Mouse (Mus musculus) cerebellum, postnatal 36 days (tissue): Measurements from ENCODE around the gene Gapdh.

Experiments
- DNase-seq, 2 experiments: peaks; one replicate each; pipeline ENCODE4 v3.0.0; 2021 to 2022; ENCODE audit warnings: mixed read lengths in 2 of 2

Gapdh gene

DNA sequence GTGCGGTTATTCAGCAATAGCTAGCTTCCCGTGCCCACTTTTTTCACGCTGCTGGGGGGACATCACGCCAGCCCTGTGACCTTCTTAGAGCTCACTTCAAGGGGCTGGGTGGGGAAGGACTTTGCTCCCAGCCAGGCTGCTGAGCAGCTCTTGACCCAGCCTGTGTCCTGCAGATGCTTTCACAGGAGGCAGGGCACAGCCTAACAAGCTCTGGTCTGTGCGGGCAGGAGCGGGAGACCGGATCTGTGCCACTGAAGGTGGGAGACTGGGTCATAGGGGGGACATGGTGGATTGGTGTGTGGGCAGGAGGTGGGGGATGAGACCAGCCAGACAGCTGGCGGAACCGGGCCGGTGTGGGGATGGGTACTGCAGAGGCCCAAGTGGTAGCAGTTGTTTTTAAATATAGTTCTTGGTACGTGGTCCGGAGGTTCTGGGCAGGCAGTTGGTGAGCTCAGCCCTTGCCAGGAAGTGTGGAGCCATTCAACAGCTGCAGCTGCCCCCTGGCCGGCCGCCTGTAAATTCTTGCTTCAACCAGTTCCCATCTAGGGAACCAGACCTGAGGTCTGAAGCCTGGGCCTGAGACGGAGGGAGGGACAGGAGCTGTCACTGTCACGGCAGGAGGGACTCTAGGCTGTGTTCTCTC is 17.2 kb downstream of the Gapdh start:
- DNase-seq, result peak; percentile 36 to 37

GRCm38 (mm10) chr6:125148251-125148925 is 17.9 kb downstream of the Gapdh start:
- DNase-seq, result peak; percentile 42 to 55

- peak in 1 of 2 experiments; percentile 24 for DNase-seq
Observed at GRCm38 (mm10) chr6:125147329-125147728, 18.9 kb downstream of the Gapdh start.

DNA sequence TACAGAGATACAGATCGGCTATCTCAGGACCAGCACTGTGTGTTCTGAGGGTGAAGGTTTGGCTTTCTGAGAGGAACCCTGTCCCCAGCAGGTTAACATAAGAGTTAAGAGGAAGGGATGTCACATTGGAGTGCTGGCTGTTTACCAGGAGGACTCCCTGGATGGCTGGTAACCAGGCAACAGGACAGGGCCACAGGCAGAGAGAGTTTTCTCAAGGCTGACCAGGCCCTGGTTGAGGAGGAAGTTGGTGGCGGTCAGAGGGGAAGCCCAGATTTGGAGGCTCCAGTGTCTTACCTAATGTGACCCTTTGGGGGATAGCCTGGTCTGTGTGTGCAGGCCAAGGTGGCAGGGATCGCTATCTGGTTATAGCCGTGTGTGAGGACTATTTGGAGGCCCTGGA is 19.5 kb downstream of the Gapdh start:
- peak; percentile 39 to 42 for DNase-seq

DNA sequence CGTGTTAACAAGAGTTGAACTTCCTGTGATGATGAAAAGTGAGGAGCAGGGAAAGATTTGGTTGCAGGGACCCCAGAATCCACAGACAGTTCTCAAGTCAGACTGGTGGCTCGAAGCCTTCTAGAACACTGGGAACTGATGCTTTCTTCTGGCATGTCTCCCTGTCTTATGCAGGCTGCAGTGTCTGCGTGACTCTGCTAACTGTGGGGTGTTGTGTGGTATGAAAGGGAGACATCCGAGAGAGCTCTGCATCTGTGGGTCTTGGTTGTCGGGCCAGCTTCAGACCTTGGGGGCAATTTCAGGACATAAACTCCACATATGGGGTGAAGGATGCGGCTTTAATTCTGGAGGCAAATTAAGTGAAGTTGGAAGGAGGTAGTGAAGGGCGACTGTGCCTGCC is 20.1 kb downstream of the Gapdh start:
- peak in 1 of 2 experiments; percentile 20 for DNase-seq

DNA sequence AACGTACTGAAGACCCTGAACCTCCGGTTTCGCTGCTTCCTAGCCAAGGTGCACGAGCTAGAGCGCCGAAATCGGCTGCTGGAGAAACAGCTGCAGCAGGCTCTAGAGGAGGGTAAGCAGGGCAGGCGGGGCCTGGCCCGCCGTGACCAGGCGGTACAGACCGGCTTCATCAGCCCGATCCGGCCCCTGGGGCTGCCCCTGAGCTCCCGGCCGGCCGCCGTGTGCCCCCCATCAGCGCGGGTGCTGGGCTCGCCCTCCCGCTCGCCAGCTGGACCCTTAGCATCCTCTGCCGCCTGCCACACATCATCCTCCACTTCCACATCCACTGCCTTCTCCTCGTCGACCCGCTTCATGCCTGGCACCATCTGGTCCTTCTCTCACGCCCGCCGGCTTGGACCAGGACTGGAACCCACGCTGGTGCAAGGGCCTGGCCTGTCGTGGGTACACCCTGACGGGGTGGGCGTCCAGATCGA is 20.8 kb downstream of the Gapdh start:
- DNase-seq, result peak; percentile 49 to 53

DNA sequence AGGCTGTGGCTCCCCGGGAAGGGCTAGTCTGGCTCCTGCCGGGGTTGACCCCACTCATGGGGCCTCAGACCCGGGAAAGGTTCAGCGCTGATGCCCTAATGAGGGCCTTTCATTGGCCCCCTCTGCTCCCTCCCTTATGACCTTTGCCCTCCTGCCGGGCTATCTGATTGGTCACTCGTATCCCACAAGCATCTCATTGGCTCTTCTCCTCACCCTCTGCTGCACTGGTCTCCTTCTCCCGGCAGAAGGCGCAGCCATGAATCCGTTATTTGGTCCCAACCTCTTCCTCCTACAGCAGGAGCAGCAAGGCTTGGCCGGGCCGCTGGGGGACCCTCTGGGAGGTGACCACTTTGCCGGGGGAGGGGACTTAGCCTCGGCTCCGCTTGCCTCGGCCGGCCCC is 21.3 kb downstream of the Gapdh start, which contains the start of gene Iffo1:
Iffo1 (plus strand) TSS at position 241 of the 400 bp plus-strand sequence.
- peak; percentile 91 for DNase-seq

DNA sequence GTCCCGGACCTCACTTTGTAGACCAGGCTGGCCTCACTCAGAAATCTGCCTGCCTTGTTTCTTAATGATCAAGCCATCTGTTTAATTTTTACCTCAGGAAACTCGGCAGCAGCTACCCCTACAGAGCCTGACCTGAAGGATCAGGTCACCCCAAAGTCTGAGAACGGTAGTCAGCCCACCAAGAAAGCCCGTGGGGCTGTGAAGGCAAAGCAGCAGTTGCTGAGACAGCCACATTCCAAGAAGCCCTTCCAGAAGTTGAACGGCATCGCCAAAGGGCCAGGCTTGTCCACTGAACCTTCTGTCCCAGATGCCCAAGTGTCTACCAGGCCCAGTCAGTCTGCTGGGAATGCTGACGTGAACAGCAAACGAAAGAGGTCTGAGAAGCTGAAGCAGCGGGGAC is 22.4 kb downstream of the Gapdh start:
- DNase-seq, result no peak

DNA sequence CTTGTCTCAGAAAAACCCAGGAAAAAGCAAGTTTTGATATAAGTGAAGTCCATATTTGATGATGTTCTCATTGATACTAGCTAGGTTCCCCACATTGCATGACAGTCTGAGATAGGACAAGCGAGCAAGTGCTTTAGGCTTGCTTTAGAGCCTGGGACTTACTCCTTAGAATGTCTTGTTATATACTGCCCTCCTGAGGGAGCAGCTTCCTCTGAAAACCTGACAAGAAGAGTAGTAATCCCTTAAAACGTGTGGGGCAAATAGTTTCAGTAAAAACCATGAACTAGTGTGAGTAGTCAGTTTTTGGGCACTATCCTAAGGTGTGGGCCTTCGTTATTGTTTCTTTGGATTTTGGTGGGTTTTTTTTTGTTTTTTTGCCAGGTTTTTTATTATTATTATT is 23.1 kb downstream of the Gapdh start:
- DNase-seq, result no peak

DNA sequence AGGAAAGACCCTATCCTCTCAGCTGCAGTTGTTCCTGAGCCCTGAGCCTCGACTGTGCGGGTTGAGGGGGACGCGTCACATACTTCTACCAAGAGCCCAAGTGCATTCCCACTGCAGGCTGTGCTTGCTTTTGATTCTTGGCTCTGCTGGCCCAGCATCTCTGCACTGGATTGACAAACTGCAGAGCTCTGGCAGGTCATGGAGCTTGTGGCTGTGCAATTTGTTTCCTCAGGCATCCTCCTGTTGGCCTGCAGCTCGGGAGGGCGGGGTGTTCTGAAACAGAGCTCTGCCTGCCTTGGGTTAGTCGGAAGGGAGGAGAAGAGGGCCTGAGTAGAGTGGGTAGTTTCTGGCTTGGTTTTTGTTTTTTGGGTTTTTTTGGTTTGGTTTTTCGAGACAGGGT is 23.8 kb downstream of the Gapdh start:
- DNase-seq, result no peak

GRCm38 (mm10) chr6:125139747-125140146 is 26.5 kb downstream of the Gapdh start:
- DNase-seq, result no peak

DNA sequence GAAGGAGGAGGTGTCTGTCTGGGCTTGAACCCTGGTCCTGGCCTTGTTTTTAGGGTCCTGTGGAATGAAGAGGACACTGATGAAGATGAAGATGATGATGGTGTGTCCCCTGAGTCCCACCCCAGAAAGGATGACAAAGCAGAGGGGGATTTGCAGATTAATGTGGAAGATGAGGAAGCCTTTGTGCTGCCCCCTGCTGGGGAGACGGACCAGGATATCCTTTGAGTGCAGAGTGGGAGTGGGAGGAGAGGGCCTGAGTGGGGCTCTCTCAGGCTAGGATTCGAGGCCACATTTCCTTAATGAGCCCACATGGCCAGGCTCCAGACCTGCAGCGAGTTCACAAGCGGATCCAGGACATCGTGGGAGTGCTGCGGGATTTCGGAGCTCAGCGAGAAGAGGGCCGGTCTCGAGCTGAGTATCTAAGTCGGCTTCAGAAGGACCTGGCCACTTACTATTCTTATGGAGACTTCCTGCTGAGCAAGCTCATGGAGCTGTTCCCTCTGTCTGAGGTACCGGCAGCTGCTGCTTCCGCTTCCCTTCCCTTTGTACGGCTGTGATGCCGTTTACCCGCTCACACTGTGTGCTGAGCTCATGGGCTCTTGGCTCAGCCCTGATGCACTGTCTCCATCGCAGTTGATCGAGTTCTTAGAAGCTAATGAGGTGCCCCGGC is 29.1 kb downstream of the Gapdh start:
- DNase-seq, result peak; percentile 34 to 48

DNA sequence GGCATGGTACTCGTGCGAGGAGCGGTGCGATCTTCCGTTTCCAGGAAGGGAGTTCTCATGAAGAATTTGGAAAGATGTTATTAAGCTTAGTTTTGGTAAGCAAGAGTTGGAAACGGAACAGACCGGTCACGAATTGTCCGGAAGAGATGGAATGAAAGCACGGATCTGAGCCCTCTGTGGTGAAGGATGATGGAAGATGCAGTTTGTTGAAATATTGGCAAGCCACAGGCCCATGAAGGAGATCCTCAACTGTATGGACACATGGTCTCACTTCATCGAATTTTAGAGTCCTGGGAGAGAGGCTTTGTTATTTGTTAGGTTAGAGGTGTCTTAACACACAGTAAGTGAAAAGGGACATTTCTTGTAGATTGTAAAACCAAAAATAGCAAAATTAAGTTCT is 33.8 kb downstream of the Gapdh start:
- DNase-seq, result no peak

DNA sequence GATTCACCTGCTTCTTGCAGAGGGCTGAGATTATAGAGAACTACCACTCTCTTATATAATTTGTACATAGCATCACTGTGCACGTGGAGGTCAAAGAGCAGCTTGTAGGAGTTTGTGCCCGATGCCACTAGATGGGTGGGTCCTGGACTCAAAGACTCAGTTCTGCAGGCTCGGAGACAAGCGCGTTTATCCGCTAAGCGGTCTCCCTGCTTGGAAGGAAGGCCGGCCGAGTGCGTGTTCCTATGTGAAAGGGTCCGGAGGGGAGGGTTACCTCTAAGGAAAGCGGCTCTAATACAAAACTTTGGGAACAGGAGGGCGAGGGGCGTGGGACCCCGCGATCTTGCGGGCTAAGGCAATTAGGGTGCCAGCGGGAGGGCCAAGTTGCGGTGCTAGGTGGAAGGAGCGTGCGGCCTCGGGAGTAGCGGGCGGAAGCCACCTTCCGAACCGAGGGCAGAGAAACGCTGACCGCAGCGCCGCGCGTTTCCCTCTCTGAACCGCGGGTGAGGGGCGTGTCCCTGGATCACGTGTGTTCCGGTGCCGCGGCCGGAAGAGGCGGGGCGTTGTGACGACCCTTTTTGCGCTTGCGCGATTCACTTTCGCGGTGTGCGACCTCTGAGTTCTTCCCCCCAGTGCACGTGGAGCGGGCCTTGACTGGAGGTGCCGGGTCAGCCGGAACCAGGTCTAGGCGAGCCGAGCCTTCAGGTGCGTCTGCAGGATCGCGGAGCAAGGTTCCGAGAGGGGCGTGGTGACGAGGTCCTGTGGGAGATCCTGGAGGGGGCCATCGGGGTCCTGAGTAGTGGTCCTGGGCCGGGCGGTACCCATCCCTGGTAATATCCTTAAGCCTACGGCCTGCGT is 34.7 kb downstream of the Gapdh start, which contains the start of gene Nop2:
Nop2 (plus strand) TSS at position 608 of the 855 bp plus-strand sequence.
- DNase-seq, result peak; percentile 77 to 85

DNA sequence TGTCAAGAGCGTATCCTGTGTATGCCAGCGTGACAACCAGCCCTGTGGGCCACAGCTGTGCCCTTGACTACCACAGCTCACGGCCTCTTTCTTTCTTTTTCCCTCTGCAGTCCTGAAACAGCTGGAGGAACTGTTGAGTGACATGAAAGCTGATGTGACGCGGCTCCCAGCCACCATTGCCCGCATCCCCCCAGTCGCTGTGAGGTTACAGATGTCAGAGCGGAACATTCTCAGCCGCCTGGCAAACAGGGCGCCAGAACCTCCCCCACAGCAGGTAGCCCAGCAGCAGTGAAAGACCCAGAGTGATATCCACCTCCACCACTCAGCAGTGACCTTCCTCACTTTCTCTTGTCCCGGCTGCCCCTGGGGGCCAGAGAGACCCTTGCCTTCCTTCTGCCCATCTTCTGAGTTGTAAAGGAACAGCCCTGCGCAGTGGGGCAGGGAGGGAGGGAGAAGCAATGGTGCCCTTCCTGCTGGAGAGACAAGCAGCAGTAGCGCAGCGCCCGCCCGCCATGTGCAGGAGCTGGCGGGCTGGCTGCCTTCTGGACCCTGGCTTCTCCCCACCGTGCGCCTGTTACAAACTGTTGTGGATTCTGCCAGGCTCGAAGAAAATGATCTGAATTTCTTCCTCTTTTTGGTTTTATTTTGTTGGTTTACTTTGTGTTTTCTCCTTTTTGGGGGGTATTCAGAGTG is 36.4 kb downstream of the Gapdh start:
- DNase-seq, result no peak

DNA sequence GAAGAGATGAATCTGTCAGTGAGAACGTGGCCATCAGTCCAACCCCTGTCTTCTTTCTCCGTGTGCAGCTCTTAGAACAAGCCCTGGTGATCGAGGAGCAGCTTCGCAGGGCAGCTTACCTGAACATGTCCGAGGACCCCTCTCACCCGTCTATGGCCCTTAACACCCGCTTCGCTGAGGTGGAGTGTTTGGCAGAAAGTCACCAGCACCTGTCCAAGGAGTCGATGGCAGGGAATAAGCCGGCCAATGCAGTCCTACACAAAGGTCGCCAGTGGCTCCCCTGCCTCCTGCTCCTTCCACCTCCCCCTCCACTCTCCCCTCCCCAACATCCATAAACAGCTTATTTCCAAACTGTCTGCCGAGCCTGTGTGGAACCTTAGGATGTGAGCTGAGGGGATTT is 37.5 kb downstream of the Gapdh start:
- no peak for DNase-seq

DNA sequence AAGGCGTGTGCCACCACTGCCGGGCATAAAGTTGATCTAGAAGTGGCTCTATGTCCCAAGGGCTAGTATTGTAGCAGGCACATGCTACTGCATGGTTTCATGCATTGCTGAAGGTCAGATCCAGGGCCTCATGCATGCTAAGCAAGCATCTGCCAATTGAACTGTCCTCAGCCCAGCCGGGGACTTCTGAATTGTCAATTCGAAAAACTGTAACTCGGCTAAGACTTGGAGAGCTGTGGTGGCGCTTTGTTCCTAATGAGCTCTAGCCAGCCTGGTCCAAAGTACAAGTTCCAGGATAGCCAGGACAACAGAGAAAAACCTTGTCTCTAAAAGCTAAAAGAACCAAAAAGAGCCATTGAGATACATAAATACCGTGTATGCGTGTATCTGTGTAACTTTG is 46.9 kb downstream of the Gapdh start:
- DNase-seq, result no peak

DNA sequence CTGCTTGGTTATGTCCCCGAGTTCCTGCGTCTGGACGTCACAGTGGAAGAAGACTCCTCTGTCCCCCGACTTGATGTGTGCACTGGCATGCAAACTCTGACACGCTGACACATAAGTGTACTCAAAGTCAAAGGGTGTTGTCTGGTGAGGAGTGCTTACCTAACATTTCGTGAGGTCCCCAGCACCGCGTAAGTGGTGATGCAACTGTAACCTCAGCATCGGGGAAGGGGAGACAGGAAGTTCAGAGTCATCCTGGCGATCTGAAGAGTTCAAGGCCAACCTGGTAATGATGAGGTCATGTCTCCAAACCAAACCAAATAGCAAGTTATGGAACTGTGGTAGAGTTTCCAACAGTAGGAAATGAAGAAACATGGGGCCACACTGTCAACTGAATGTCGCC is 53.7 kb downstream of the Gapdh start:
- no peak for DNase-seq
